Mouse (Mus musculus): Measurements from ENCODE around the gene Ctsa.
A peak's percentile ranks its signal among the peaks of the same experiment; 100 is the strongest.

DNA sequence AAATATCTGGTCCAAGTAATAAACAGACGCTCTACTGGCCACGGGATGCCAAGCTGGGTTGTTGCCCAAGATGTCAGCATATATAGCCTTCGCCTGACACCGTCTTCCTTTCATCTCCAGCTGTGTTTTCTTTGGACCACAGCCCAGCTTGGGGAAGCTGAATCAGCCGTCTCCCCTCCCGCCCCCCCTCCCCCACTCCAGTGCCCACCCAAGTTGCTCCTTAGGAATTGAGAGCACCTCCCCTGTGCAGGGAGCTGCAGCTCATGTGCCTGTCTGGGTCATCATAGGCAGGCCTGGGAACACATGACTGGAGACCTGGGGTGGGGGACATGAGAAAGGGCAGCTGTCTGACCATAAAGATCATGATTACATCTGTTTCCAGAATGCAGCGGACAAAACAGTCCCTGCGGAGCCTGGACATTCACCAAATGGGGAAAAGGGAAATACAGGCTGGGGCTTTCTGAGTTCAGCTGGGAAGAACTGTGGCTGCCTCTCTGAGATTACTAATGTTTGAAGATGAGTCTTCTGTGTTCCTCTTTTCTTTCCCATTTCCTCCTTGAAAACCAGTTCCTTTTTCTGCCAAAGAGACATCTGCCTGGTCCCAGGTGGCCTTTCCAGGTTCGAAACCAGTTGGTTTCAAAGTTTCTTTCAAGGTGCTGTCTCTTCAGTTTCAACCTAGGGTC is 29.6 kb downstream of the Ctsa start:
- TF ChIP-seq POLR2A (IDR thresholded peaks at IDR 0.05; ENCODE audit: insufficient read length, low read depth) (no peak), USF1 (IDR thresholded peaks at IDR 0.05; ENCODE audit: low read depth) (peak; percentile 56), MYOD1 (IDR thresholded peaks at IDR 0.05; ENCODE audit: control insufficient read depth in 1 of 3, insufficient read length in 2 of 3, low read depth in 2 of 3) (peak in 2 of 3 experiments; percentile 19 to 61), MAX (IDR thresholded peaks at IDR 0.05; ENCODE audit: low read depth) (no peak), MYOG (IDR thresholded peaks at IDR 0.05; ENCODE audit: control insufficient read depth in 1 of 3, insufficient read depth in 1 of 3, insufficient read length in 2 of 3, low read depth in 2 of 3) (peak; percentile 28 to 80 (median 75)), SRF (IDR thresholded peaks at IDR 0.05; ENCODE audit: control insufficient read depth, insufficient read length, low read depth) (no peak), POLR2AphosphoS2 (IDR thresholded peaks at IDR 0.05; ENCODE audit: insufficient read length, low read depth) (no peak), E2F4 (IDR thresholded peaks at IDR 0.05; ENCODE audit: insufficient read depth) (no peak)

All from myocyte (in vitro differentiated cells).